Mouse (Mus musculus) liver, embryonic 11.5 days (tissue): ENCODE data around the gene Abcb9. TPM values are rescaled to one million over a fixed set of nuclear protein-coding genes. Genes with fewer than 3 reads are reported as not detected.

Experiments used
- ATAC-seq: fragments of 200-750 bp; cut with Nextera tagmentation; replicated peaks from 2 replicates; pipeline ENCODE4 v1.8.0; 2017; ENCODE audit warnings: moderate number of reproducible peaks, mild to moderate bottlenecking, moderate TSS enrichment, moderate library complexity; ENCODE audit not compliant: low FRiP score
- DNase-seq: peaks from one replicate; pipeline ENCODE4 v3.0.0-alpha.2; 2017; ENCODE audit warnings: low spot score
- H3K27ac ChIP-seq: fragments of 300-500 bp; sonication (generic); 2 replicates; pipeline ENCODE4 v1.5.1; 2014; ENCODE audit warnings: mild to moderate bottlenecking, low read depth, low read length, control low read depth
- H3K27me3 ChIP-seq: fragments of 300-500 bp; sonication (generic); replicated peaks from 2 replicates; pipeline ENCODE4 v1.6.1; 2014; ENCODE audit warnings: low read length, mixed read lengths; ENCODE audit not compliant: control insufficient read depth, insufficient read depth
- H3K36me3 ChIP-seq: fragments of 300-500 bp; sonication (generic); 2 replicates; pipeline ENCODE4 v1.6.1; 2014; ENCODE audit warnings: mild to moderate bottlenecking, low read length, moderate library complexity, mixed read lengths; ENCODE audit not compliant: control insufficient read depth, insufficient read depth
- H3K4me1 ChIP-seq: fragments of 300-500 bp; sonication (generic); replicated peaks from 2 replicates; pipeline ENCODE4 v1.6.1; 2014; ENCODE audit warnings: low read length, mixed read lengths; ENCODE audit not compliant: control insufficient read depth, insufficient read depth
- H3K4me2 ChIP-seq: fragments of 300-500 bp; sonication (generic); 2 replicates; pipeline ENCODE4 v1.6.1; 2014; ENCODE audit warnings: mild to moderate bottlenecking, control low read depth, moderate library complexity
- H3K4me3 ChIP-seq: fragments of 300-500 bp; sonication (generic); 2 replicates; pipeline ENCODE4 v1.5.1; 2014; ENCODE audit warnings: low read depth, low read length, control low read depth
- H3K9ac ChIP-seq: fragments of 300-500 bp; sonication (generic); 2 replicates; pipeline ENCODE4 v1.6.1; 2014; ENCODE audit warnings: low read depth, low read length, control low read depth
- H3K9me3 ChIP-seq: fragments of 300-500 bp; sonication (generic); 2 replicates; pipeline ENCODE4 v1.6.1; 2016; ENCODE audit warnings: low read length, inconsistent platforms, mixed read lengths; ENCODE audit not compliant: control insufficient read depth
- WGBS: fragments of 180-500 bp; shearing (Covaris S2); extraction: QIAGEN DNeasy Blood & Tissue Kit; methylation state at CpG from one replicate; pipeline ENCODE4 v1.1.7; 2014; 5-methylcytosine and 5-hydroxymethylcytosine counted together
- polyA plus RNA-seq: library from polyadenylated mRNA; unstranded; fragments of >200 nt; fragmentation: Nextera tagmentation; extraction: Ambion mirVana; gene quantifications from 2 replicates; pipeline ENCODE4 v1.2.1, GENCODE M21; 2014

Abcb9 gene
- polyA plus RNA-seq, 1 experiment from 2014 or later: 4.1 TPM

- Histone ChIP-seq H3K4me1 (peaks cover 48% of the 10 kb centered on the region), H3K4me3 (peak within 1 kb of the TSS; percentile 90), H3K27me3 (no peaks in the 10 kb centered on the region), H3K27ac (peak within 1 kb of the TSS; percentile 68), H3K36me3 (peaks cover 3% of the 10 kb centered on the region; the same call in 1 of the 2 replicates), H3K4me2 (peak within 1 kb of the TSS; percentile 98), H3K9ac (peak within 1 kb of the TSS; percentile 91), H3K9me3 (no peaks in the 10 kb centered on the region)
- WGBS: under 1% methylated on average over 52 of the region's 52 CpGs
- peak; percentile 91 for DNase-seq
- peak; percentile 76 for ATAC-seq
These were observed 63.5 kb downstream of the Abcb9 start, which contains the start of gene Vps37b for GRCm38 (mm10) chr5:124032001-124032508. Vps37b (minus strand) TSS chr5:124032270.

DNA sequence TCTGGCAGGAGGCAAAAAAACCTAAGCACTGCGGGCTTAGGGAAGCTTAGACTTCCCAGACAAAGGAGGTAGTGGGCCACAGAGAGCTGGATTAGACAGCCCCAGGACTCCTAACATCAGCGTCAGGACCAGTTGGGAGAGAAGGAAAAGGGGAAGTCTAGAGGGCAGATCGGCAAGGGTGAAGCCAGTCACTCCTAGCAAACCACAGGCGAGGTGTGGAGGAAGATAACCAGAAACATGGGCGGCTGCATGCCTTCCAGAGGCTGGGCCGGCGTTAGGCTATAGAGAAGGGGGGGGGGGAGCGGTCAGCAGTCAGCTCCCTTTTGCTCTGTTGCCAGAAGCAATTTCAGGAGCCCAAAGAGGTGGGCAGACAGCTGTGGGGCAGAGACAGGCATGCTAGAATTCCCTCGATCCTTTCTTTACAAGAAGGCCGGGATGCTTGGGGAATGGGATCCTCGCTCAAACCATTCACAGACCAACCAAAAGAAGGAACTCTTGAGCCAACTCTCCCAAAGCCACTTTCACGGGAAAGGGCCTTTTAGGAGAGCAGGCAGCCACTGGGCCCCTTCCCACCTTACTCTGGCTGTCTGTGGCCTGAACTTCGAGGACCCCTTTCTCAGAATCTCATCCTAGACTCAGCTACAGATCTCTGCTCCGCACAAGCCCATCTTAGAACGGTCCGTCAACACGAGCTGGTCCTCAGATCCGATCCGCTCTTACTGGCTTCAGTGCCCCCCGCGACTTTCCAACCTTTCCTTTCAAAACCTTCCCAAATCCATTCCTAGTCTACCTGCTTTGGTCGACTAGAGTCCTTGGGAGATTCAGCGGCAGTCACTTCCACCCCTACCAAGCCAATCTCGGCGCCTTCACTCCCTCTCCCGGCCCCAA lies 64.3 kb downstream of the Abcb9 start:
- WGBS: under 1% methylated on average over 25 of the region's 26 CpGs

GRCm38 (mm10) chr5:124030386-124031067 lies 65.1 kb downstream of the Abcb9 start:
- 48% methylated on average over 12 of the region's 12 CpGs for WGBS
- ATAC-seq (no peak), DNase-seq (no peak)
- Histone ChIP-seq H3K9ac (peak overlapping the region; percentile 91), H3K4me3 (peak overlapping the region; percentile 90), H3K4me2 (peak overlapping the region; percentile 98), H3K27me3 (no peaks in the 10 kb centered on the region), H3K27ac (peak overlapping the region; percentile 68; the same call in 1 of the 2 replicates), H3K36me3 (peaks cover 9% of the 10 kb centered on the region; the same call in 1 of the 2 replicates), H3K4me1 (peaks cover 54% of the 10 kb centered on the region), H3K9me3 (no peaks in the 10 kb centered on the region)

More for the DNA sequence above, 64.3 kb downstream of the Abcb9 start:
- ATAC-seq (peak; percentile 85), DNase-seq (peak; percentile 63)
- H3K36me3 ChIP-seq: peaks cover 5% of the 10 kb centered on the region; the same call in 1 of the 2 replicates
- H3K4me1 ChIP-seq: peaks cover 49% of the 10 kb centered on the region
- peak overlapping the region; percentile 68 for H3K27ac ChIP-seq
- H3K4me3 ChIP-seq: peak overlapping the region; percentile 90
- H3K27me3 ChIP-seq: no peaks in the 10 kb centered on the region
- H3K9ac ChIP-seq: peak overlapping the region; percentile 91
- peak overlapping the region; percentile 98 for H3K4me2 ChIP-seq
- no peaks in the 10 kb centered on the region for H3K9me3 ChIP-seq

- Histone ChIP-seq H3K4me3 (no peak overlapping the region), H3K27me3 (no peaks in the 10 kb centered on the region), H3K4me2 (peak overlapping the region; percentile 98), H3K9me3 (no peaks in the 10 kb centered on the region), H3K27ac (no peak overlapping the region), H3K36me3 (peaks cover 9% of the 10 kb centered on the region; the same call in 1 of the 2 replicates), H3K4me1 (peaks cover 60% of the 10 kb centered on the region), H3K9ac (peak overlapping the region; percentile 25; the same call in 1 of the 2 replicates)
- DNase-seq: no peak
- ATAC-seq: no peak
- WGBS: 84% methylated on average over 19 of the region's 19 CpGs
These were observed 66.2 kb downstream of the Abcb9 start for GRCm38 (mm10) chr5:124029220-124030035.

GRCm38 (mm10) chr5:124028680-124029079 lies 66.9 kb downstream of the Abcb9 start:
- DNase-seq (no peak), ATAC-seq (no peak)
- Histone ChIP-seq H3K9me3 (no peaks in the 10 kb centered on the region), H3K4me1 (peaks cover 67% of the 10 kb centered on the region), H3K9ac (peak overlapping the region; percentile 49), H3K27ac (peak overlapping the region; percentile 5; the same call in 1 of the 2 replicates), H3K4me3 (no peak overlapping the region), H3K4me2 (peak overlapping the region; percentile 46), H3K36me3 (peaks cover 9% of the 10 kb centered on the region; the same call in 1 of the 2 replicates), H3K27me3 (no peaks in the 10 kb centered on the region)
- WGBS: 49% methylated on average over 7 of the region's 7 CpGs

DNA sequence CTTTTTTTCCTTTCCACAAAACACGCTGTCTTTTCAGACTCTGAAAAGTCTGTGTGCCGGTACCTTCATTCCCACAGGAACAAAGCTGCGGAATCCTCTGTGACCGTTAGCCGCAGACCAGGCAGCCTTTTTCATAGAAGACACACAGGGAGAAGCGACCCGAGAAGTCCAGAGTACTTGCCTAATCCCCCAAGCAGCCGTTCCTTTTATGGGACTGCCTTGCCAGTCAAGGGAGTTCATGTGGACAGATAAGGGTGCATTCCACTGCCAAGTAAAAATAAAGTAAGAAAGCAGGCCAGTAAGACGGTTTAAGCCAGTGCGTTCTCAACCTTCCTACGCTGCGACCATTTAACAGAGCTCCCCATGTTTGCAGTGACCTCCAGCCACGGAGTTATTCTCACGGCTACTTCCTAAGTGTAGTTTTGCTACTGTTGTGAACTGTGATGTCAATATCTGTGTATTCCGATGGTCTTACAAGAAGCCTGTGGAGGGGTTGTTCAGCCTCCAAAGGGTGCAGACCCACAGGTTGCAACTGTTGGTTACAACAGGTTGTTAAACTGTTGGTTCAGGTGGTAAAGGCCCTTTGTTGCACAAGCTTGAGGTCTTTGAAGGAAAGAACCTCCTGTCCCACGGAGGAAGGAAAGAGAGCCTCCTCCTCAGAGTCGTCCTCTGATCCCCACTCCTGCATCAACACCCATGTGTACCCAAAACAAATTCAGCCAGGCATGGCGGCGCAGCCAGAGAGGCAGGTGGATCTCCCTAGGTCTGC lies 67.7 kb downstream of the Abcb9 start:
- Histone ChIP-seq H3K4me1 (peaks cover 75% of the 10 kb centered on the region), H3K36me3 (peaks cover 9% of the 10 kb centered on the region; the same call in 1 of the 2 replicates), H3K9me3 (no peaks in the 10 kb centered on the region), H3K27ac (peak overlapping the region; percentile 56; the same call in 1 of the 2 replicates), H3K4me3 (no peak overlapping the region), H3K9ac (peak overlapping the region; percentile 49), H3K4me2 (peak overlapping the region; percentile 46), H3K27me3 (no peaks in the 10 kb centered on the region)
- no peak for ATAC-seq
- DNase-seq: no peak
- 56% methylated on average over 19 of the region's 19 CpGs for WGBS

- Histone ChIP-seq H3K4me2 (no peak overlapping the region; the same call in 1 of the 2 replicates), H3K4me1 (peaks cover 85% of the 10 kb centered on the region), H3K9me3 (no peaks in the 10 kb centered on the region), H3K36me3 (peaks cover 9% of the 10 kb centered on the region; the same call in 1 of the 2 replicates), H3K27ac (no peak overlapping the region; the same call in 1 of the 2 replicates), H3K4me3 (no peak overlapping the region), H3K27me3 (no peaks in the 10 kb centered on the region), H3K9ac (0 out of 2 replicates have a peak overlapping the region, but pooled peaks have one; percentile 34)
- WGBS: 85% methylated on average over 5 of the region's 5 CpGs
- DNase-seq (no peak), ATAC-seq (no peak)
These were observed 69.0 kb downstream of the Abcb9 start for GRCm38 (mm10) chr5:124026568-124026967.
